28 mouse cellular contexts compared by ENCODE assay signal in the genomic region with DNA sequence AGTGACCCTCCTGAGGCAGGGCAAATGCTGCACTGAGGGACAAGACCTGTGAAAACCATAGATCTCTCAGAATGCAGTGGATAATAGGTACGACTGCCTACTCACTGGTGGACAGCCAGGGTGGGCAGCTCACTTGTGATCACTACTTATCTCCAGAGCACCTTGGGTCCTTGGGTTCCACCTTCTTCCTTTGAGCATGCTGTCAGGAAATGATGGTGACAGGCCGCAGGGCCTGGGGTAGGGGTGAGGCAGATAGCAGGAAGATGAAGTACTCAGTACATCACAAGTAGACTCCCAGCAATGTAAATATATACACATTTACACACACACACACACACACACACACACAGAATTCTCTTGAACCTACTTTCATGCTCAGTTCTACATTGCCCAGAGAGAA. TPM values are rescaled to one million over a fixed set of nuclear protein-coding genes. Genes with fewer than 3 reads are reported as not detected.
"Had no signal": no experiment of that assay in that cellular context is flagged by ENCODE, and none has a peak within 500 bp of the region (broad histone marks: within the 10 kb centered on the region; RNA-seq: fewer than 3 reads in every experiment).

No protein-coding gene starts in this region.

- H3K9me3 ChIP-seq: midbrain, embryonic 15.5 days; neural tube, embryonic 12.5 days; neural tube, embryonic 15.5 days had no signal

- H3K27ac ChIP-seq: kidney, postnatal 0 days; layer of hippocampus, adult 2 months; left cerebral cortex, adult 2 months; macrophage; midbrain, embryonic 15.5 days; neural tube, embryonic 12.5 days; neural tube, embryonic 15.5 days had no signal

- DNase-seq: kidney, adult 2 months; kidney, postnatal 25 days; layer of hippocampus, adult 9-11 months; lung, embryonic 14.5 days; right cerebral cortex, adult 18-20 months; right cerebral cortex, postnatal 14 days; right cerebral cortex, postnatal 4 days; thymus, postnatal 25 days had no signal

- ATAC-seq: intestine, postnatal 0 days; lung, postnatal 0 days; midbrain, embryonic 15.5 days had no signal

- H3K4me3 ChIP-seq: layer of hippocampus, adult 2 months; left cerebral cortex, adult 2 months; megakaryocyte, embryonic 14.5 days; midbrain, embryonic 15.5 days; neural tube, embryonic 12.5 days; neural tube, embryonic 15.5 days had no signal

- H3K4me2 ChIP-seq: liver, embryonic 11.5 days; lung, embryonic 14.5 days; midbrain, embryonic 11.5 days; midbrain, embryonic 15.5 days; neural tube, embryonic 12.5 days; neural tube, embryonic 15.5 days had no signal

- H3K9ac ChIP-seq: lung, embryonic 14.5 days; midbrain, embryonic 15.5 days; neural tube, embryonic 12.5 days; neural tube, embryonic 15.5 days had no signal

- H3K36me3 ChIP-seq: midbrain, embryonic 15.5 days; neural tube, embryonic 12.5 days; neural tube, embryonic 15.5 days had no signal

- H3K4me1 ChIP-seq: megakaryocyte, embryonic 14.5 days; midbrain, embryonic 15.5 days; neural tube, embryonic 12.5 days; neural tube, embryonic 15.5 days had no signal

RNA-seq across cellular contexts. Expression of a gene that starts 6.0 kb away (rescaled TPM):
- polyA plus RNA-seq: macrophage had no signal

RNA-seq across cellular contexts. Expression of a gene that starts 56.3 kb away (rescaled TPM):
- total RNA-seq: layer of hippocampus, adult 2 months; layer of hippocampus, postnatal 25 days; left cerebral cortex, adult 2 months; left cerebral cortex, postnatal 10 days; left cerebral cortex, postnatal 36 days had no signal
- polyA plus RNA-seq: kidney, embryonic 14.5 days; limb, embryonic 11.5 days; limb, embryonic 14.5 days; liver, embryonic 11.5 days; liver, embryonic 16.5 days; lung, embryonic 14.5 days; macrophage; neural tube, embryonic 12.5 days; stomach, embryonic 14.5 days had no signal
